Mouse (Mus musculus) liver, adult (tissue): ENCODE measurements at regions not wholly inside any gene's neighbourhood (a gene's known extent, or its start where the extent isn't known, plus 50 kb on each side); places are given as distances from the start of the nearest gene placed in this dataset.

Experiments
- GATA4 ChIP-seq: IDR thresholded peaks from 2 replicates; pipeline ENCODE4 v1.6.1; 2014; ENCODE audit warnings: mild to moderate bottlenecking, low read length; ENCODE audit not compliant: insufficient replicate concordance

GRCm38 (mm10) chr4:31493087-31493511, 470.8 kb upstream of the Map3k7 start:
- no peak for TF ChIP-seq GATA4

GRCm38 (mm10) chr4:31499888-31500287, 464.0 kb upstream of the Map3k7 start:
- TF ChIP-seq GATA4 = no peak

DNA sequence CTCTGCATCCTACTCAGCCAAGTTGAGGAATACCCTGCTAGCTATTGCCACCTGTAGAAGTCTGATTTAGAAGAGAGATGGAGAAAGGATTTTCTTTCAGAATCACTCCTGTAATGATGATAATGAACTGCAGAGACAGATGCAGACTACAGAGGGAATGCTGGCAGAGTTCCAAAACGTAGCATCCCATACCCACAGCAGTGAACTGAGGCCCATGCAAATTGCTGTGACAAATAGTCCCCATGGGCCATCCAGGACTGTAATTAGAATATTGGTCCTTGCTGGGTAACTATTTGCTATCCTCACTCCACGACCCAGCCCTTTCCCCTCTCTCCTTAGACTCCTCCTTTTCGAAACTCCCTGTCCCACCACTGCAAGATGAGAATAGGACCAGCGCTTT, 463.5 kb upstream of the Map3k7 start:
- TF ChIP-seq GATA4 = no peak

DNA sequence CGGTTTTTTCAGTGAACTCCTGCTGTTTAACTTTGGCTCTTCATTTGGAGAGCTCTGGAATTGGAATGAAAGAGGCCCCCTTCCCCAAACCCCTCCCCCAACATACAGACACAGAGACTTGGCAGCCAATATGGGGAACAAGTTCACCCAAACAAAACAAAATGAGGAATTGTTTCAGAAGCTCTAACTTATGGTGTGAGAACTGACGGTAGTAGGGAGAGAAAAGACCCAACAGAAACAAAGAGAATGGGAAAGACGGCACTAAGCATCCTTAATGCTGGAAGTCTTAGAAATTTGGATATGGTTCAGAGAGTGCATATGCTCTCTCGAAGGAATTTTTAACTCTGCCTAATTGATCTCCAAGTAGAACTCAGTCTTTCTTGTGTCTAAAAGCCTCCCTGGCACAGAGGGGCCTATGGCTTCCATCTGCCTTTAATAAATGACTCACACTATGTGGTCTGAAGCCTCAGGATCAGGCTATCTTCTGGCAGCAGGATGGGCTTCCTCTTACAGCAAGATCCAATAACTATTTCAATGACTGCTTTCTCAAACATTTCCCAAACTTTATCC, 438.2 kb upstream of the Map3k7 start:
- no peak for TF ChIP-seq GATA4

- no peak for TF ChIP-seq GATA4
Measured at GRCm38 (mm10) chr4:31536811-31537210, 427.1 kb upstream of the Map3k7 start.

GRCm38 (mm10) chr4:31553780-31554394, 410.0 kb upstream of the Map3k7 start:
- no peak for TF ChIP-seq GATA4

- TF ChIP-seq GATA4 = no peak
Measured at GRCm38 (mm10) chr4:31555077-31555476, 408.8 kb upstream of the Map3k7 start.

DNA sequence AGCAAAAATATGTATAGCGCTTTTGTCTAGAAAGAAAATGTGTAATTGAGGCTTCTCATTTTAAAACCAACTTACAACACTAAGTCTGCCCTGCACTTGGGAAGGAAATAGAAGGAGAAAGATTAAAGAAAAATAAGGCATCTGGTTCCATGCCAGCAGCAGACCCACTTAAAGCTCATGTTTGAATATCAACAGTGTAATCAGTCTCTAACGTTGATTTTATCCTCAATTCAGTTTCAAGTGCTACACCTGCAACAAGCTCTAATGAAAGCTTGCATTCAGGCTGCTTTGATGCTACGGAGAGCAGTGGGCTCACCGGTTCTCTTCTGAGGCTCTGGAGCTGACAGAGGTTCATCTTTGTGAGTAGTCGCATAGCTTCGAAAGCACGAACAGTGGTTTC, 406.6 kb upstream of the Map3k7 start:
- TF ChIP-seq GATA4 = no peak

DNA sequence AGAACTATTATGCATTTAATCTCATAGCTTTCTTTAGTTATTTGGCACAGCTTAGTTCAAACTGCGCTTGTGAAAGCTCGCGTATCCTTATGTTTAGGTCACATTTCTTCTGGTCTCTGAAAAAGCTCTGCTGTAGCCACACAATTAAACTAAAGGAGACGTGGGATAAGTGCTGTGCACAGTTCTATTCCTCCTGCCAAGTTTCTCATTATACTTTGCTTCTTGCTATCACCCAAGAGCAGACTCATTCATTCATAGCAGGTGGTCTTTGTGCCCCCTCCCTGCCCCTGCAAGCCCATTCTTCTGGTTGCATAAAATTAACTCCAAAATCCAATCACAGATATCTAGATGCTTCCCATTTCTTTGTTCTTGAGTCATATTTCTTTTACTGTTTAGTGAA, 403.6 kb upstream of the Map3k7 start:
- TF ChIP-seq GATA4 = no peak

DNA sequence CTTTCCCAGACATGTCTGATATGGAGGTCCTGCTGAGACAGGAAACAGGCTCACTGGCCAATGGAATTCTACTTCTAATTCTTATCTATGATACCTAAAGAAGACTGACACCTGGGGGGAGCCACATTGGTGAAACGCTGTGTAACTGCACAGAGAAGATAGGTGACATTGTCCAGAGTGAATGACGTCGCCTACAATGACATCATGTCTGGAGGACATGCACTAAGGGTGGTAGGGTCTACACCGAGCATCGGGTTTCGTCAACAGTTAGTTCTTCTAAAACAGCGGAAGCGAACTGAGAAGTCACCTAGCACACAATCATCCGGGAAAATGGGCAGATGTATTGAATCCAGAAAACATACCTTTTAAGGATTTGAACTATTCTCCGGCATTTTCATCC, 402.7 kb upstream of the Map3k7 start:
- no peak for TF ChIP-seq GATA4

GRCm38 (mm10) chr4:31561823-31562222, 402.1 kb upstream of the Map3k7 start:
- TF ChIP-seq GATA4 = no peak

GRCm38 (mm10) chr4:31566158-31566557, 397.7 kb upstream of the Map3k7 start:
- TF ChIP-seq GATA4 = no peak

DNA sequence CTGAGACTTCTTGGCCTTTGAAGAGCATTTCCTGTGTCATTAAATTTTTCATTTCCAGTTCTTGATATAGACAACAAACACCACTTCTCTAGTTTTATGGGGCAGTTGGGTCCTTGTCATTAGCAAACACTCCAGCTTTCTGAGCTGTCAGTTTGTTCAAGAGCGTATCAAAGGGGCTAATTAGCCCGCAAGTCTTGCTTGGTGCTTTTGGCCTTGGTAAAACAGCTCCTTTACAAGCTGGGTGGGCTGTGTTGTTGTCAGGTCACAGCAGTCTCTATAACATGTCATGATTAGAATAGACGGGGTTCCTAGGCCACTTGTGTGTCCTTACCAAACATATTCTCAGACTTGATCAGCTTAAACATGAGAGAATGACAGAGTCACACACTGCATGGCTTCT, 397.1 kb upstream of the Map3k7 start:
- TF ChIP-seq GATA4 = no peak

DNA sequence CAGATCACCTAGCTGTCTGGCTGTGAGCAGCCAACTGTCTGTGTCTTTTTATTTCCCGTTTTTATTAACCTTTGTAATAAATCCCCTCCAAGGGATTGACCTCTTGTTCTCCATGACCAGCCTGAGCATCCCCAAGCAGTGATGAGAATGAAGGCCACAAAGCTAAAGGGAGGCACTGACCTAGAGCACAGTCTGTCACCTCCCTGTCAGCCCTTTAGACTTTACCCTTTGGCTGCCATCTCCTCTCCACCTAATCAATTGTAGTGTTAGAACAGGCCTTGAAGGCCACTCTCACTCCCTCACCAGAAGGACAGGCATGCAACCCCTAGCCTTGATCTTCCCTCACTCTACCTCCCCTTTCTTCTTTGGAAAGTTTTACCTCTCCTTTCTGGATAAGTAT, 394.2 kb upstream of the Map3k7 start:
- no peak for TF ChIP-seq GATA4

GRCm38 (mm10) chr4:31576982-31577579, 386.8 kb upstream of the Map3k7 start:
- TF ChIP-seq GATA4 = no peak

GRCm38 (mm10) chr4:31583495-31583894, 380.4 kb upstream of the Map3k7 start:
- no peak for TF ChIP-seq GATA4

- TF ChIP-seq GATA4 = no peak
Measured at GRCm38 (mm10) chr4:31584171-31584570, 379.7 kb upstream of the Map3k7 start.

- no peak for TF ChIP-seq GATA4
Measured at GRCm38 (mm10) chr4:31594089-31594488, 369.8 kb upstream of the Map3k7 start.

DNA sequence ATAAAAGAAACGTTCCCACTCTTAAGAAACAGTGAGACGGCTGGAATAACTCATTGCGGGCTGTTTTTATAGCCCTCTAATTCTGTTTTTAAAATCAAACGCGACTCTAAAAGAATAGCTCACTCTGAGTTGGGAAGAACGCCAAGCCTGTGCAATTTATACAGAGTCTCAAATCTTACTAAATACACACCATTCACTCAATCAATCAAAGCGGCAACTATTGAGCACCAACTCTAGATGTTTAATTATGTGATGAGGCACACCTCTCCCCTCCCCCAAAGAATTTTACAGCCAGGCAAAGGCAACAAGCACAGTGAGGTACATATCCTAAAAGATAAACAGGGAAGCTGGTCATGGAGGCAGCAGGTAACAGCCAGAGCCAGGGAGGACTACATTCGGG, 362.4 kb upstream of the Map3k7 start:
- no peak for TF ChIP-seq GATA4
